Mouse (Mus musculus): ENCODE results near the gene Tenm4. TPM values are rescaled to one million over a fixed set of nuclear protein-coding genes. Genes with fewer than 3 reads are reported as not detected.
"Not testable (repeated sequence)": the region's sequence is repeated elsewhere in the genome, so short reads cannot be mapped to it uniquely, and the experiment has no call there.

Tenm4 gene
- polyA plus RNA-seq, 1 experiment, result 12.2 TPM

- peak; percentile 52 to 61 for DNase-seq
- Histone ChIP-seq H3K4me1 (ENCODE audit: control insufficient read depth, insufficient read depth, low read length) (no peaks in the 10 kb centered on the region), H3K4me3 (replicated peaks; ENCODE audit: insufficient read depth, low read depth, low read length) (no peak overlapping the region), H3K27ac (ENCODE audit: insufficient read depth, low read length) (no peak overlapping the region), H3K27me3 (ENCODE audit: control insufficient read depth, insufficient read depth, low read length) (no peaks in the 10 kb centered on the region)
- peak; percentile 90 for TF ChIP-seq CTCF (IDR thresholded peaks at IDR 0.05; ENCODE audit: borderline replicate concordance, insufficient read depth, low read depth, low read length)
- no peak for TF ChIP-seq POLR2A (IDR thresholded peaks at IDR 0.05; ENCODE audit: borderline replicate concordance, insufficient read depth, low read length)
- 4% methylated on average over 2 of the region's 2 CpGs for WGBS
Observed at GRCm38 (mm10) chr7:96915452-96916105, 744.5 kb downstream of the Tenm4 start.

- Histone ChIP-seq H3K4me3 (replicated peaks; ENCODE audit: insufficient read depth, low read depth, low read length) (no peak overlapping the region), H3K27ac (ENCODE audit: insufficient read depth, low read length) (no peak overlapping the region), H3K27me3 (ENCODE audit: control insufficient read depth, insufficient read depth, low read length) (no peaks in the 10 kb centered on the region), H3K4me1 (ENCODE audit: control insufficient read depth, insufficient read depth, low read length) (no peaks in the 10 kb centered on the region)
- 19% methylated on average over 7 of the region's 7 CpGs for WGBS
- DNase-seq, result no peak
- TF ChIP-seq POLR2A (IDR thresholded peaks at IDR 0.05; ENCODE audit: borderline replicate concordance, insufficient read depth, low read length) (no peak), CTCF (IDR thresholded peaks at IDR 0.05; ENCODE audit: borderline replicate concordance, insufficient read depth, low read depth, low read length) (no peak)
Observed at GRCm38 (mm10) chr7:96920447-96921095, 749.5 kb downstream of the Tenm4 start.

- 100% methylated on average over 2 of the region's 2 CpGs for WGBS
- no peak overlapping the region for H3K27ac ChIP-seq (ENCODE audit: insufficient read depth, low read length)
- no peak for DNase-seq
Observed at GRCm38 (mm10) chr7:96922927-96923326, 751.9 kb downstream of the Tenm4 start.

GRCm38 (mm10) chr7:96943715-96944377 lies 772.8 kb downstream of the Tenm4 start:
- WGBS, result 74% methylated on average over 5 of the region's 5 CpGs
- TF ChIP-seq CTCF (IDR thresholded peaks at IDR 0.05; ENCODE audit: borderline replicate concordance, insufficient read depth, low read depth, low read length) (no peak), POLR2A (IDR thresholded peaks at IDR 0.05; ENCODE audit: borderline replicate concordance, insufficient read depth, low read length) (no peak)
- Histone ChIP-seq H3K27me3 (ENCODE audit: control insufficient read depth, insufficient read depth, low read length) (no peaks in the 10 kb centered on the region), H3K27ac (ENCODE audit: insufficient read depth, low read length) (no peak overlapping the region), H3K4me3 (replicated peaks; ENCODE audit: insufficient read depth, low read depth, low read length) (no peak overlapping the region), H3K4me1 (ENCODE audit: control insufficient read depth, insufficient read depth, low read length) (no peaks in the 10 kb centered on the region)
- no peak for DNase-seq

More at GRCm38 (mm10) chr7:96922927-96923326, 751.9 kb downstream of the Tenm4 start:
- Histone ChIP-seq H3K4me1 (ENCODE audit: control insufficient read depth, insufficient read depth, low read length) (no peaks in the 10 kb centered on the region), H3K4me3 (replicated peaks; ENCODE audit: insufficient read depth, low read depth, low read length) (no peak overlapping the region), H3K27me3 (ENCODE audit: control insufficient read depth, insufficient read depth, low read length) (no peaks in the 10 kb centered on the region)
- TF ChIP-seq CTCF (IDR thresholded peaks at IDR 0.05; ENCODE audit: borderline replicate concordance, insufficient read depth, low read depth, low read length), result no peak
- TF ChIP-seq POLR2A (IDR thresholded peaks at IDR 0.05; ENCODE audit: borderline replicate concordance, insufficient read depth, low read length), result no peak

GRCm38 (mm10) chr7:96946501-96946900 lies 775.5 kb downstream of the Tenm4 start:
- H3K4me3 ChIP-seq (replicated peaks; ENCODE audit: insufficient read depth, low read depth, low read length); DNase-seq; H3K4me1 ChIP-seq (ENCODE audit: control insufficient read depth, insufficient read depth, low read length); H3K27ac ChIP-seq (ENCODE audit: insufficient read depth, low read length); H3K27me3 ChIP-seq (ENCODE audit: control insufficient read depth, insufficient read depth, low read length): not testable (repeated sequence)
- whole genome bisulfite sequencing, result 87% methylated on average over 8 of the region's 8 CpGs

GRCm38 (mm10) chr7:96951281-96952051 lies 780.4 kb downstream of the Tenm4 start, which contains the start of gene Nars2:
TSS of gene Nars2 (plus strand) at chr7:96951505.
- peak within 1 kb of the TSS; percentile 75 for H3K27ac ChIP-seq (ENCODE audit: insufficient read depth, low read length)
- peak within 1 kb of the TSS; percentile 81 for H3K4me3 ChIP-seq (replicated peaks; ENCODE audit: insufficient read depth, low read depth, low read length)
- H3K4me1 ChIP-seq (ENCODE audit: control insufficient read depth, insufficient read depth, low read length), result no peaks in the 10 kb centered on the region
- peak; percentile 92 to 94 for DNase-seq
- under 1% methylated on average over 62 of the region's 62 CpGs for whole genome bisulfite sequencing
- no peak for TF ChIP-seq CTCF (IDR thresholded peaks at IDR 0.05; ENCODE audit: borderline replicate concordance, insufficient read depth, low read depth, low read length)
- peak; percentile 99 for TF ChIP-seq POLR2A (IDR thresholded peaks at IDR 0.05; ENCODE audit: borderline replicate concordance, insufficient read depth, low read length)
- no peaks in the 10 kb centered on the region for H3K27me3 ChIP-seq (ENCODE audit: control insufficient read depth, insufficient read depth, low read length)

GRCm38 (mm10) chr7:96952094-96952493 lies 781.0 kb downstream of the Tenm4 start:
- Histone ChIP-seq H3K27me3 (ENCODE audit: control insufficient read depth, insufficient read depth, low read length) (no peaks in the 10 kb centered on the region), H3K4me3 (replicated peaks; ENCODE audit: insufficient read depth, low read depth, low read length) (peak overlapping the region; percentile 81), H3K27ac (ENCODE audit: insufficient read depth, low read length) (no peak overlapping the region), H3K4me1 (ENCODE audit: control insufficient read depth, insufficient read depth, low read length) (no peaks in the 10 kb centered on the region)
- DNase-seq, result peak in 1 of 2 experiments; percentile 8
- 32% methylated on average over 5 of the region's 5 CpGs for WGBS
- TF ChIP-seq CTCF (IDR thresholded peaks at IDR 0.05; ENCODE audit: borderline replicate concordance, insufficient read depth, low read depth, low read length), result no peak
- TF ChIP-seq POLR2A (IDR thresholded peaks at IDR 0.05; ENCODE audit: borderline replicate concordance, insufficient read depth, low read length), result no peak
